Mouse (Mus musculus): ENCODE measurements around the gene Limk2. TPM values are rescaled to one million over a fixed set of nuclear protein-coding genes. Genes with fewer than 3 reads are reported as not detected.

Gene Limk2
- polyA plus RNA-seq, 1 experiment from 2014 or later: 69.3 TPM

DNA sequence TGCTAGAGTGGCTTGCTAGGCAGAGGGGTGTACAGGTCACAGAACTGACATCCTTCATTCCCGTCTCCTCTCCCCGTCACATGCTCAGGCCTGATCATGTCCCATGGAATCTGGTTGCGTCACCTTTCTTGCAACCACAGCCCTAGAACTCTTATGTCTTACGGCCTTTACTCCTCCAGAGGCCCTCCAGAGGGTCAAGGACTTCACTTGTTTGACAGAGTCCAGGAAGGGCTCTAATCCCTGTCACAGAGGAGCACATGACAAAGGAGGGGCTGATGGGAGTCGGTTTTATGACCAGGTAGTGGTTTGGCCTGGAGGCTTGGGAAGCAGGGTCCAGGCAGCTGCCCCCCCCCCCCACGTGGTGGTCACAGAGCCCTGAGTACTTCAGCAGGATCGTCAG is 40.0 kb downstream of the Limk2 start:
- 0 out of 2 replicates have a peak, but pooled peaks cover 4% of the 10 kb centered on the region for H3K36me3 ChIP-seq (ENCODE audit: control insufficient read depth, insufficient read depth, low read length)
- peak overlapping the region; percentile 21; the same call in 1 of the 2 replicates for H3K4me3 ChIP-seq (ENCODE audit: low read depth, low read length)
- 0 out of 2 replicates have a peak, but pooled peaks cover 5% of the 10 kb centered on the region for H3K4me1 ChIP-seq (replicated peaks; ENCODE audit: control insufficient read depth, insufficient read depth)
- no peaks in the 10 kb centered on the region for H3K27me3 ChIP-seq (ENCODE audit: control insufficient read depth, insufficient read depth, low read length)
- H3K4me2 ChIP-seq (replicated peaks; ENCODE audit: low read depth): peak overlapping the region; percentile 95
- H3K9ac ChIP-seq (ENCODE audit: low read length): peak overlapping the region; percentile 43; the same call in 1 of the 2 replicates
- TF ChIP-seq CTCF (IDR thresholded peaks at IDR 0.05; ENCODE audit: low read depth): no peak
- TF ChIP-seq EP300 (optimal IDR thresholded peaks at IDR 0.05): no peak
- peak overlapping the region; percentile 91 for H3K27ac ChIP-seq (replicated peaks)
- WGBS: 49% methylated on average over 7 of the region's 7 CpGs
- H3K9me3 ChIP-seq (ENCODE audit: control insufficient read depth, low read length): no peaks in the 10 kb centered on the region
- no peak for ATAC-seq (ENCODE audit: low FRiP score, low TSS enrichment)
- no peak for DNase-seq (ENCODE audit: low spot score)

DNA sequence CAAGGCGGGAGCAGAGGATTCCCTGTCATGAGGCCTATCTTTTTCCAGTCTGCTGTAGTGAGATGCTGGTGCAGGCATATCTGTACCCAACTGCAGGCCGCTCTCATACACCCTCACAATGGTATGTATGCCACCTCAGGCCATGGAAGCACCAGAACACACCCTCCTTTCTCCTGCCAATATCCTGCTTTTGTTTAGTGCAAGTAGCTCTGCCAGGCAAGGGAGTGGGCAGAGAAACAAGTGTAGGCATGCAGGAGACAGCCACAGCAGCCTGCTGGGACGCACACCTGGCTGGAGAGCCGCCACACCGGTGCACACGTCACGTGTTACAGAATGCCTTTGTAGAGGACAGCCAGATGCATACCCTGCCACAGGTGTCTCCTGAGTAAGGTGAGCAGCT is 42.6 kb downstream of the Limk2 start:
- WGBS: 80% methylated on average over 7 of the region's 7 CpGs
- no peak for DNase-seq (ENCODE audit: low spot score)
- TF ChIP-seq CTCF (IDR thresholded peaks at IDR 0.05; ENCODE audit: low read depth) (no peak), EP300 (optimal IDR thresholded peaks at IDR 0.05) (peak; percentile 67)
- Histone ChIP-seq H3K4me3 (ENCODE audit: low read depth, low read length) (no peak overlapping the region), H3K4me2 (replicated peaks; ENCODE audit: low read depth) (no peak overlapping the region), H3K36me3 (ENCODE audit: control insufficient read depth, insufficient read depth, low read length) (0 out of 2 replicates have a peak, but pooled peaks cover 4% of the 10 kb centered on the region), H3K27ac (replicated peaks) (peak overlapping the region; percentile 46; the same call in 1 of the 2 replicates), H3K9ac (ENCODE audit: low read length) (no peak overlapping the region), H3K27me3 (ENCODE audit: control insufficient read depth, insufficient read depth, low read length) (no peaks in the 10 kb centered on the region), H3K4me1 (replicated peaks; ENCODE audit: control insufficient read depth, insufficient read depth) (0 out of 2 replicates have a peak, but pooled peaks cover 2% of the 10 kb centered on the region), H3K9me3 (ENCODE audit: control insufficient read depth, low read length) (no peaks in the 10 kb centered on the region)
- no peak for ATAC-seq (ENCODE audit: low FRiP score, low TSS enrichment)

DNA sequence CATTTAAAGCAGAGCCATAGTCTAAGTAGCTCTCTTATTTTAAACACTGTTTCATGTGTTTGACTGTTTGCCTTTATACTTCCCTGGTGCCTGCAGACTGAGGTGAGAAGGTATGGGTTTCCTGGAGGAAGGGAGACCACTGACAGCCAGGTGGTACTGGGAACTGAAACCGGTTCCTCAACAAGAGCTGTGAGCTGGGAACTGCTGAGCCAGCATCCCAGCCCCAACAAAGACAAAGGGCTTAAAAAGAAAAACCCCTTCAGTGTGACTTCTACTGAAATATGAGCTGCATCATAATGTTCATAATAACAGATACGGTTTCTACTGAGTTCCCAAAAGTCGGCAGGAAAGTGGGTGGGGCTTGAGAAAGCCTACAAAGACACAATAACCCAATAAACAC is 46.1 kb downstream of the Limk2 start:
- no peak overlapping the region for H3K4me3 ChIP-seq (ENCODE audit: low read depth, low read length)
- DNase-seq (ENCODE audit: low spot score) (no peak), ATAC-seq (ENCODE audit: low FRiP score, low TSS enrichment) (no peak)
- no peaks in the 10 kb centered on the region for H3K27me3 ChIP-seq (ENCODE audit: control insufficient read depth, insufficient read depth, low read length)
- no peaks in the 10 kb centered on the region for H3K4me1 ChIP-seq (replicated peaks; ENCODE audit: control insufficient read depth, insufficient read depth)
- H3K9me3 ChIP-seq (ENCODE audit: control insufficient read depth, low read length): no peaks in the 10 kb centered on the region
- WGBS: 49% methylated on average over 3 of the region's 3 CpGs
- no peak overlapping the region for H3K27ac ChIP-seq (replicated peaks)
- H3K36me3 ChIP-seq (ENCODE audit: control insufficient read depth, insufficient read depth, low read length): peaks cover 3% of the 10 kb centered on the region; the same call in 1 of the 2 replicates
- TF ChIP-seq EP300 (optimal IDR thresholded peaks at IDR 0.05) (no peak), CTCF (IDR thresholded peaks at IDR 0.05; ENCODE audit: low read depth) (no peak)
- no peak overlapping the region for H3K9ac ChIP-seq (ENCODE audit: low read length)
- H3K4me2 ChIP-seq (replicated peaks; ENCODE audit: low read depth): no peak overlapping the region

DNA sequence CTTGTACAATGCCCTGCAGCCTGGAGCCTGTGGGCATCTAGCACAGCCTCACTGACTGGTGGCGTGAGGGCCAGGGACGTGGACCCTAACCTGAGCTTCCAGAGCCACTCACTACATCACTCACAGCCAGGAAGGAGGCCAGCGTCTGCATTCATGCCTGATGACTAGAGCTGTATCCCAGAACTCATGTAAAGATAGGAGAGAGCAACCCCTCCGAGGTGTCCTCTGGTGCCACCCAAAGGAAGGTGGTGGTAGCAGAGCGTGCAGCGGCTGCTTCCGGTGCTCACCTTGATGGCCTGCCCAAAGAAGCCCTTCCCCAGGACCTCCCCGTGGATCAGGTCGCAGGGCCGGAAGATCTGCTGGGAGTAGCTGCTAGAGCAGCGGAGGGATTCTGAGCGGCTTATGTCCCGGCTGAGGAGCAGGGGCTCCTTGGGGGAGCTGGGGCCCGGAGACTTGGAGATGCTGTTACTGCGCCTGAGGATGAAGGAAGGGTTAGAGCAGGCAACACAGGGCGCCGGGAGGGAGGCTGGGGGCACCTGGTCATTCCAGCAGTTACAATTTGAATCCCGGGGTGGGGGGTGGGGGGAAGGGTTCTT is 55.9 kb downstream of the Limk2 start:
- Histone ChIP-seq H3K4me1 (replicated peaks; ENCODE audit: control insufficient read depth, insufficient read depth) (no peaks in the 10 kb centered on the region; the same call in 1 of the 2 replicates), H3K9ac (ENCODE audit: low read length) (no peak overlapping the region), H3K27me3 (ENCODE audit: control insufficient read depth, insufficient read depth, low read length) (no peaks in the 10 kb centered on the region), H3K4me3 (ENCODE audit: low read depth, low read length) (no peak overlapping the region), H3K27ac (replicated peaks) (no peak overlapping the region), H3K9me3 (ENCODE audit: control insufficient read depth, low read length) (no peaks in the 10 kb centered on the region), H3K4me2 (replicated peaks; ENCODE audit: low read depth) (no peak overlapping the region), H3K36me3 (ENCODE audit: control insufficient read depth, insufficient read depth, low read length) (peaks cover 25% of the 10 kb centered on the region)
- ATAC-seq (ENCODE audit: low FRiP score, low TSS enrichment): no peak
- DNase-seq (ENCODE audit: low spot score): no peak
- 62% methylated on average over 18 of the region's 18 CpGs for WGBS
- TF ChIP-seq CTCF (IDR thresholded peaks at IDR 0.05; ENCODE audit: low read depth) (peak; percentile 53), EP300 (optimal IDR thresholded peaks at IDR 0.05) (no peak)

DNA sequence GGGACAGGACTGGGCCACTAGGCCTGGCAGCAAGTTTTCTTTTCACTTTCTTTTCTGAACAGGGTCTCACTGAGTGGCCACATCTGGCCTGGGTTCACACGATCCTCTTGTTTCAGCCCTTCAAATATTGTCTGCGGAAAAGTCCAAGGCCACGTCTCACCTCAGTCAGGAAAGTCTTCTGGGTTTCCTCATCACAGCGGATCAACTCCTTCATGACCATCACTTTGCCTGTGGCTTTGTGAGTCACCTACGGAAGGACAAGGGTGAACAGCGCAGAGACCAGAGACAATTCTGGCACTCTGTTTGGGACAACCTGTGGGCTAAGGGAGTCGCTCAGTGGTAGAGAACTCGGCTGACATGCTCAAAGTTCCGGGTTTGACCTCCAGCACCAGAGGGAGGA is 56.9 kb downstream of the Limk2 start:
- Histone ChIP-seq H3K36me3 (ENCODE audit: control insufficient read depth, insufficient read depth, low read length) (peaks cover 25% of the 10 kb centered on the region), H3K9ac (ENCODE audit: low read length) (no peak overlapping the region)

DNA sequence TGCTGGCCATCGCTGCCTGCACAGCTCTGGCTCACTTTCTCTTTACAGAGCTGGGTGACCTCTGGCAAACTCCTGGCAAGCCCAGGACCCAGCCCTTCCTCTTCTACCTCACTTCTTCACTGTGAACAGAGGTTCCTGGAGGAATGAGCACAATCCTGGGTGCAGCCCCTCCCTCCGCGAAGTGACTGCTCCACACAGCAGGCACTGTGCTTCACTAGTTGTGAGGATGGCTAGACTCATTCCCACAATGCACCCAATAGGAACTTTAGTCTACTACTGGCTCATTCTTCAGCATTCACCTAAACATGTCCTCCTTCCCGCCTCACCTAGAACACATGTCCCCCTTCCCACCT is 59.7 kb downstream of the Limk2 start:
- no peaks in the 10 kb centered on the region for H3K27me3 ChIP-seq (ENCODE audit: control insufficient read depth, insufficient read depth, low read length)
- 75% methylated on average over 4 of the region's 4 CpGs for WGBS
- H3K4me1 ChIP-seq (replicated peaks; ENCODE audit: control insufficient read depth, insufficient read depth): no peaks in the 10 kb centered on the region; the same call in 1 of the 2 replicates
- no peak overlapping the region for H3K9ac ChIP-seq (ENCODE audit: low read length)
- H3K9me3 ChIP-seq (ENCODE audit: control insufficient read depth, low read length): no peaks in the 10 kb centered on the region
- DNase-seq (ENCODE audit: low spot score) (no peak), ATAC-seq (ENCODE audit: low FRiP score, low TSS enrichment) (no peak)
- H3K27ac ChIP-seq (replicated peaks): no peak overlapping the region
- no peak overlapping the region for H3K4me3 ChIP-seq (ENCODE audit: low read depth, low read length)
- H3K4me2 ChIP-seq (replicated peaks; ENCODE audit: low read depth): no peak overlapping the region
- H3K36me3 ChIP-seq (ENCODE audit: control insufficient read depth, insufficient read depth, low read length): peaks cover 15% of the 10 kb centered on the region
- TF ChIP-seq CTCF (IDR thresholded peaks at IDR 0.05; ENCODE audit: low read depth) (no peak), EP300 (optimal IDR thresholded peaks at IDR 0.05) (no peak)

More for the DNA sequence above, 56.9 kb downstream of the Limk2 start:
- no peak for DNase-seq (ENCODE audit: low spot score)
- no peak overlapping the region for H3K4me2 ChIP-seq (replicated peaks; ENCODE audit: low read depth)
- 94% methylated on average over 9 of the region's 9 CpGs for WGBS
- ATAC-seq (ENCODE audit: low FRiP score, low TSS enrichment): no peak
- no peaks in the 10 kb centered on the region; the same call in 1 of the 2 replicates for H3K4me1 ChIP-seq (replicated peaks; ENCODE audit: control insufficient read depth, insufficient read depth)
- TF ChIP-seq EP300 (optimal IDR thresholded peaks at IDR 0.05): no peak
- no peak for TF ChIP-seq CTCF (IDR thresholded peaks at IDR 0.05; ENCODE audit: low read depth)
- no peaks in the 10 kb centered on the region for H3K9me3 ChIP-seq (ENCODE audit: control insufficient read depth, low read length)
- H3K27me3 ChIP-seq (ENCODE audit: control insufficient read depth, insufficient read depth, low read length): no peaks in the 10 kb centered on the region
- no peak overlapping the region for H3K27ac ChIP-seq (replicated peaks)
- H3K4me3 ChIP-seq (ENCODE audit: low read depth, low read length): no peak overlapping the region

Measured in stomach, postnatal 0 days (tissue).